Mouse (Mus musculus) testis, adult 2 months (tissue): ENCODE results near the gene Dbx1. TPM values are rescaled to one million over a fixed set of nuclear protein-coding genes. Genes with fewer than 3 reads are reported as not detected.

Experiments used
- H3K27ac ChIP-seq: fragments of 200-500 bp; 2 replicates; pipeline ENCODE4 v1.5.1; 2012; ENCODE audit warnings: low read depth, low read length; ENCODE audit not compliant: control insufficient read depth, insufficient read depth
- H3K27me3 ChIP-seq: fragments of 200-500 bp; 2 replicates; pipeline ENCODE4 v1.6.1; 2012; ENCODE audit warnings: mild to moderate bottlenecking, low read length, moderate library complexity; ENCODE audit not compliant: control insufficient read depth, insufficient read depth
- H3K36me3 ChIP-seq: fragments of 200-500 bp; 2 replicates; pipeline ENCODE4 v1.6.1; 2012; ENCODE audit warnings: mild to moderate bottlenecking, low read length; ENCODE audit not compliant: control insufficient read depth, insufficient read depth
- H3K4me1 ChIP-seq: fragments of 200-500 bp; 2 replicates; pipeline ENCODE4 v1.6.1; 2012; ENCODE audit warnings: low read length; ENCODE audit not compliant: control insufficient read depth, insufficient read depth
- H3K4me3 ChIP-seq: fragments of 200-500 bp; 2 replicates; pipeline ENCODE4 v1.5.1; 2012; ENCODE audit warnings: low read depth, mild to moderate bottlenecking, low read length, moderate library complexity, mixed read lengths; ENCODE audit not compliant: control insufficient read depth
- CTCF ChIP-seq: fragments of 200-500 bp; IDR thresholded peaks from 2 replicates; pipeline ENCODE4 v1.5.1; 2012; ENCODE audit warnings: low read depth, mild to moderate bottlenecking, inconsistent platforms, low read length, moderate library complexity; ENCODE audit not compliant: control insufficient read depth, insufficient read depth, insufficient replicate concordance
- POLR2A ChIP-seq: fragments of 200-500 bp; IDR thresholded peaks from 2 replicates; pipeline ENCODE4 v1.6.1; 2012; ENCODE audit warnings: low read depth, mild to moderate bottlenecking, inconsistent platforms, low read length, moderate library complexity; ENCODE audit not compliant: control insufficient read depth
- polyA plus RNA-seq: library from polyadenylated mRNA; depleted of rRNA; stranded (reverse); fragments of >200 nt; gene quantifications from 2 replicates; pipeline ENCODE4 v1.2.3, GENCODE M21; 2012; rRNA removed

Dbx1 gene
- polyA plus RNA-seq, 1 experiment = not detected

DNA sequence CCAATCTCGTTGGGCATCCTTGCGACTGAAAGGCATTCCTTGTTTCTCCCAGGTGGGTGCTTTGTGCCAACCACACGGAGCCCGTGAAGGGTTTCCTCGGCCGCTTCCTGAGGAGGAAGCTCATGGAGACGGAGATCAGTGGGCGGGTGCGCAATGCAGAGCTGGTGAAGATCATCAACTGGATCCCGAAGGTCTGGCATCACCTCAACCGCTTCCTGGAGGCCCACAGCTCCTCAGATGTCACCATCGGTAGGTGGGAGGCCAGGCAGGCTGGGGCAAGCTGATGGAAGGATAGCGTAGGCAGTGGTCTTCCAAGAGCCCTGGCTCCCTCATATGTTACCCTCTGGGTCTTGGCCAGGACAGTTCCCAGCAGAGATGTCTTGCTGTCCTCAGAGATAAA lies 38.4 kb downstream of the Dbx1 start:
- no peak overlapping the region for H3K4me3 ChIP-seq
- H3K4me1 ChIP-seq = no peaks in the 10 kb centered on the region
- TF ChIP-seq CTCF (no peak), POLR2A (no peak)
- no peaks in the 10 kb centered on the region for H3K27me3 ChIP-seq
- no peak overlapping the region for H3K27ac ChIP-seq
- no peaks in the 10 kb centered on the region for H3K36me3 ChIP-seq

DNA sequence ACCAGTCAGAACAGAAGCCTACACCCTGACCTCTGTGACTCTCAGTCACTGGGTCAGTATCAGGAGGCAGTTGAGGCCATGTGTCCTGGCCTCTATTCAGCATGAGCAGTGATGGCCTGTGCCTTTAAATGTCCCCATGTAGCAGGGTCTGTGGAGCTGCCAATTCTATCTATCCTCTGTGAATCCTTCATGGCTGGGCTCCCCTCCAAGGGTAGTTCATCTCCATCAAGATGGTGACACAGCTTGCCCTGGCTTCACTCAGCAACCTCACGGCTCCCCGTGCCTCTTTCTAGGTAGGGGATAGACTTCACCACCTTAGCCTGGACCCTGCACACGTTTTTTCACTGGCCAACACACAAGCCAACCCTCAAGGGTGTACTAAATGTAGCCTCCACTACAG lies 38.9 kb downstream of the Dbx1 start:
- Histone ChIP-seq H3K27ac (no peak overlapping the region), H3K4me1 (no peaks in the 10 kb centered on the region), H3K36me3 (no peaks in the 10 kb centered on the region), H3K27me3 (no peaks in the 10 kb centered on the region), H3K4me3 (no peak overlapping the region)
- TF ChIP-seq POLR2A = no peak
- TF ChIP-seq CTCF = no peak

DNA sequence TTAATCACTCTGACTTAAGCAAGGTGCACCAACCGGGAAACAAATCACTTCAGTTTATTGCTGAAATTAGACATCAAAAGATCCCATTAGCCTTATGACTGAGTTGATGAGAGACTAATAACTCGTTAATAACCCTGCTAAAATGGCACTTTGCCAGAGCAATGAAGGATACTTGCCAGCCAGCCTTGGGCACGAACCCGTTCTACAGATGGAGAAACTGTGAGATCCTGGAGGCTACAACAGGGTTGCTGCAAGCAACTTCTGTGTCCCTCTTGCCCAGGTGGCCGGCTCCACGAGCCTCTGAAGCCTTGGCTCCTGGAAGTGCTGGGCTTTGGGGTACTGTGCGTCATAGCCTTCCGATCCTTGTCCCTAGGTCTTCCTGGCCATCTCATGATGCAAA lies 47.0 kb downstream of the Dbx1 start:
- no peaks in the 10 kb centered on the region for H3K27me3 ChIP-seq
- no peak overlapping the region for H3K4me3 ChIP-seq
- no peaks in the 10 kb centered on the region for H3K36me3 ChIP-seq
- TF ChIP-seq POLR2A = no peak
- no peak for TF ChIP-seq CTCF
- H3K27ac ChIP-seq = no peak overlapping the region
- H3K4me1 ChIP-seq = no peaks in the 10 kb centered on the region

DNA sequence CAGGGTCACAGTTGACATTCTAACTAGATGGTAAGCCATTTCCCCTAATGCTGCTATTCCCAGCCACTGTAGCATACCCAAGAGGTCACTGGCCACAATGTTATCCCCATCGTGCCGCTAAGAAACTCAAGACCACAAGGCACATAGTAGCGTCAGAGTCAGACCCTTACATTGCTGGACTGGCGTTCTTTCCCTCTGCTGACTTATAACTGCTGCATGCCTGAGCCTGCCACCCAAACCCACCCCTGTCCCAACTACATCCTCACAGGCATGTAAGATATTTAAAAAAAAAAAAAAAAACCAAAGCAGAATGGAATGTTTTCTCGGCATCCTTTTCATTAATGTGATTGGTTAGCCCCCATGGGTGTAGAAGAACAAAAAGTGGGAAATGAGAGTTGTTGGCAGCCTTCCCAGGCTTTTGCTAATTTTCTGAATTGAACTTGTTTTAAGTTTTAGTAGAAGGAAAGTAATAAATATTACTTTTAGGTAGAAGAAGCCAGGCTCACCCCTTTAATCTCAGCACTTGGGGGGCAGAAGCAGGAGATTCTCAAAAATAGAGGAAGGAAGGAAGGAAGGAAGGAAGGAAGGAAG lies 50.0 kb downstream of the Dbx1 start:
- TF ChIP-seq CTCF (no peak), POLR2A (no peak)
- no peaks in the 10 kb centered on the region for H3K36me3 ChIP-seq
- H3K4me3 ChIP-seq = no peak overlapping the region
- H3K27ac ChIP-seq = no peak overlapping the region
- H3K27me3 ChIP-seq = no peaks in the 10 kb centered on the region
- no peaks in the 10 kb centered on the region for H3K4me1 ChIP-seq

DNA sequence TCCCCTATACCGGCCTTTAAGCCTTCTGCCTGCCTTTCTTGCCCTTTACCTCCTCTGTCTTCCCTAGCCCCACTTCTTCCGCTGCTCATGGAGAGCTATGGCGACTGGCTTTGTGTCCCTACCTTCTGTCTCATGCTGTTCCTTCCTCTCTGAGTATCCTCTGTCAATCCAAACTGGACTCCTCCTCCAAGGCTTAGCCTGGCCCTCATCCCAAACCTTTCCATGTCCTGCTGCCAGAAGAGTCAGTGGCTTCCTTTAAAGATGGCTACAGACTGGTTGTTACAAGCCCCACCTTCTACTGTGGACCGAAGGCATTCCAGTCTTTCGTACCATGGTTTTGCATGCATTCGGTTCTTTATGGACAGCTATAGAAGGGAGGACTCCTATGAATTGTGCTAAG lies 53.5 kb downstream of the Dbx1 start:
- no peak for TF ChIP-seq POLR2A
- TF ChIP-seq CTCF = no peak
- Histone ChIP-seq H3K27ac (no peak overlapping the region), H3K4me1 (no peaks in the 10 kb centered on the region), H3K4me3 (no peak overlapping the region), H3K36me3 (no peaks in the 10 kb centered on the region), H3K27me3 (no peaks in the 10 kb centered on the region)

DNA sequence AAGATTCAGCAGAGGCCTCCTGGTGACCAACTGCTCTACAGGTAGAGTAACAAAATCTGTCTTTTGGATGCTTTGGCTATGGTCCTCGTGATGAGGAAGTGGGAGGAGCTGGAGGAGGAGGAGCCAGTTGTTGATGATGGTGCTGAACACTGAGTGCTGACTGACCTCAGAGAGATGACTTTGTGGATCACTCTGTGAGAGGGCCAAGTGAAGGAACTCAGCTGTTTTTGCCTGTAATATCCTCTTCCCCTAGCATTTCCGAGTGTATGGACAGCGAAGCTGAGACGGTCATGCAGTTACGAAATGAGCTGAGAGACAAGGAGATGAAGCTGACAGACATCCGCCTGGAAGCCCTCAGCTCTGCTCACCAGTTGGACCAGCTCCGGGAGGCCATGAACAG lies 54.1 kb downstream of the Dbx1 start:
- Histone ChIP-seq H3K4me3 (no peak overlapping the region), H3K4me1 (no peaks in the 10 kb centered on the region), H3K36me3 (no peaks in the 10 kb centered on the region), H3K27ac (no peak overlapping the region), H3K27me3 (no peaks in the 10 kb centered on the region)
- TF ChIP-seq POLR2A (no peak), CTCF (no peak)

DNA sequence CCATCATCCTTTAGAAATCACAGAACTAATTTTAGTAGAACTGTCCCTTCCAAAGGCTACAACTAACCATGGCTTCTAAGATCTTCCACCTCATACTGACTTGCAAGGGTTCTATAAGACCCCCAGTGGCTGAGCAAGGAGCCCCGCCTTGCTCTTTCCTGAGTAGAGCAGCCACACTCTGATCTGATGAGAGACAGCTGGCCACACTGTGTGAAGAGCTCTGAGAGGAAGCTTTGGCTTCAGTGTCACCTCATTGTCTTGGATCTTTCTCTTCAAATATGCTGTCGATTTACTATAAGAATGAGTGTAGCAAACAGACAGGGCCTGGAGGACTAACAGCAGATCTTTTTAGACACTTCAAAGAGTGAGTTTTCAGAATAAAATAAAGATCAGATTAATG lies 54.7 kb downstream of the Dbx1 start:
- no peaks in the 10 kb centered on the region for H3K4me1 ChIP-seq
- H3K36me3 ChIP-seq = no peaks in the 10 kb centered on the region
- H3K4me3 ChIP-seq = no peak overlapping the region
- H3K27me3 ChIP-seq = no peaks in the 10 kb centered on the region
- no peak overlapping the region for H3K27ac ChIP-seq
- TF ChIP-seq CTCF (no peak), POLR2A (no peak)

Other genes starting within 250 kb of the Dbx1 start
- 28.8 and 29.0 TPM in 2 replicates for gene Htatip2, start 122.3 kb upstream of the Dbx1 start, polyA plus RNA-seq
- 4.5 and 5.8 TPM in 2 replicates for gene Prmt3, start 141.5 kb upstream of the Dbx1 start, polyA plus RNA-seq